Mouse (Mus musculus) CH12.LX (cell line): Measurements from ENCODE around the gene Frmd8. TPM values are rescaled to one million over a fixed set of nuclear protein-coding genes. Genes with fewer than 3 reads are reported as not detected.

Source experiments
- DNase-seq: peaks from one replicate; pipeline ENCODE4 v3.0.0-alpha.2; 2013; ENCODE audit errors: extremely low read depth
- H3K27ac ChIP-seq: 2 replicates; pipeline ENCODE4 v1.5.1; 2012; ENCODE audit warnings: low read depth, mild to moderate bottlenecking, control low read depth, moderate library complexity; ENCODE audit not compliant: insufficient read depth
- H3K27me3 ChIP-seq: replicated peaks from 2 replicates; pipeline ENCODE3; 2012; ENCODE audit warnings: inconsistent platforms
- H3K36me3 ChIP-seq, 2 experiments: replicated peaks in 1 of 2; 2 replicates each; pipeline versions ENCODE3 to v1.6.1; 2012; ENCODE audit warnings: inconsistent platforms in 1 of 2, low read length in 1 of 2, mild to moderate bottlenecking in 1 of 2, mixed read lengths in 1 of 2, moderate library complexity in 1 of 2; ENCODE audit not compliant: control insufficient read depth in 1 of 2, insufficient read depth in 1 of 2
- H3K4me1 ChIP-seq, 2 experiments: 2 replicates each; pipeline ENCODE4 v1.6.1; 2012; ENCODE audit warnings: inconsistent platforms in 1 of 2, moderate library complexity in 1 of 2; ENCODE audit not compliant: insufficient read depth in 2 of 2, control insufficient read depth in 1 of 2
- H3K4me2 ChIP-seq: 2 replicates; pipeline ENCODE4 v1.6.1; 2012; ENCODE audit warnings: low read depth, mild to moderate bottlenecking, control low read depth; ENCODE audit not compliant: poor library complexity, insufficient read depth, severe bottlenecking
- H3K4me3 ChIP-seq, 3 experiments: fragments of 150-350 bp in 1 of 3; sonication (generic) in 1 of 3; replicated peaks in 1 of 3; 2 replicates each; pipeline versions ENCODE3 to v1.5.1; 2011 to 2012; ENCODE audit warnings: low read depth in 2 of 3, low read length in 2 of 3, mild to moderate bottlenecking in 2 of 3, moderate library complexity in 2 of 3, control low read depth in 1 of 3, improper control_type of control experiment in 1 of 3, inconsistent platforms in 1 of 3, mixed read lengths in 1 of 3; ENCODE audit not compliant: poor library complexity in 1 of 3
- H3K79me2 ChIP-seq: replicated peaks from 2 replicates; pipeline ENCODE4 v1.6.1; 2012; ENCODE audit warnings: mild to moderate bottlenecking, moderate library complexity; ENCODE audit not compliant: control insufficient read depth, poor library complexity, insufficient read depth, severe bottlenecking; ENCODE audit errors: extremely low read depth
- H3K9ac ChIP-seq: 2 replicates; pipeline ENCODE4 v1.6.1; 2012; ENCODE audit warnings: low read depth, mild to moderate bottlenecking, control low read depth, moderate library complexity; ENCODE audit not compliant: insufficient read depth
- H3K9me3 ChIP-seq: replicated peaks from 2 replicates; pipeline ENCODE3; 2012; ENCODE audit warnings: low read length, inconsistent platforms, mixed read lengths
- BHLHE40 ChIP-seq: IDR thresholded peaks from 2 replicates; pipeline ENCODE4 v1.6.1; 2011; ENCODE audit warnings: mild to moderate bottlenecking, low read depth, low read length, improper control_type of control experiment
- E2F4 ChIP-seq: IDR thresholded peaks from 2 replicates; pipeline ENCODE4 v1.6.1; 2011; ENCODE audit warnings: low read depth, low read length, improper control_type of control experiment; ENCODE audit not compliant: insufficient replicate concordance
- EP300 ChIP-seq: IDR thresholded peaks from 2 replicates; pipeline ENCODE4 v1.6.1; 2011; ENCODE audit warnings: low read length, improper control_type of control experiment
- ETS1 ChIP-seq: conservative IDR thresholded peaks from 2 replicates; pipeline ENCODE4 v1.6.1; 2012; ENCODE audit warnings: low read depth, mild to moderate bottlenecking, inconsistent platforms, low read length, improper control_type of control experiment, moderate library complexity
- GABPA ChIP-seq: IDR thresholded peaks from 2 replicates; pipeline ENCODE4 v1.6.1; 2012; ENCODE audit warnings: low read depth, low read length, improper control_type of control experiment, inconsistent platforms; ENCODE audit not compliant: insufficient replicate concordance
- IRF4 ChIP-seq: IDR thresholded peaks from 2 replicates; pipeline ENCODE4 v1.6.1; 2014; ENCODE audit warnings: low read depth, mild to moderate bottlenecking, inconsistent platforms, low read length, improper control_type of control experiment
- JUN ChIP-seq: IDR thresholded peaks from 2 replicates; pipeline ENCODE4 v1.6.1; 2011; ENCODE audit warnings: low read depth, mild to moderate bottlenecking, low read length, improper control_type of control experiment, moderate library complexity; ENCODE audit not compliant: insufficient read depth
- JUND ChIP-seq: conservative IDR thresholded peaks from 2 replicates; pipeline ENCODE4 v1.6.1; 2011; ENCODE audit warnings: low read depth, low read length, improper control_type of control experiment
- KAT2A ChIP-seq: IDR thresholded peaks from 2 replicates; pipeline ENCODE4 v1.6.1; 2012; ENCODE audit warnings: low read length, improper control_type of control experiment, inconsistent platforms; ENCODE audit not compliant: insufficient replicate concordance
- MAZ ChIP-seq: IDR thresholded peaks from 2 replicates; pipeline ENCODE4 v1.6.1; 2012; ENCODE audit warnings: low read depth, mild to moderate bottlenecking, inconsistent platforms, low read length, improper control_type of control experiment, moderate library complexity
- MEF2A ChIP-seq: IDR thresholded peaks from 2 replicates; pipeline ENCODE4 v1.6.1; 2014; ENCODE audit warnings: low read depth, mild to moderate bottlenecking, inconsistent platforms, low read length, improper control_type of control experiment, borderline replicate concordance
- MXI1 ChIP-seq: IDR thresholded peaks from 2 replicates; pipeline ENCODE4 v1.6.1; 2011; ENCODE audit warnings: mild to moderate bottlenecking, low read depth, low read length, improper control_type of control experiment
- NELFE ChIP-seq: IDR thresholded peaks from 2 replicates; pipeline ENCODE4 v1.6.1; 2011; ENCODE audit warnings: low read depth, low read length, improper control_type of control experiment
- PAX5 ChIP-seq: IDR thresholded peaks from 2 replicates; pipeline ENCODE4 v1.6.1; 2012; ENCODE audit warnings: low read length, inconsistent platforms, mixed read lengths
- POLR2A ChIP-seq: IDR thresholded peaks from 2 replicates; pipeline ENCODE4 v1.6.1; 2011; ENCODE audit warnings: low read depth, mild to moderate bottlenecking, improper control_type of control experiment, low read length
- POLR2AphosphoS2 ChIP-seq: IDR thresholded peaks from 2 replicates; pipeline ENCODE4 v1.6.1; 2011; ENCODE audit warnings: low read depth, low read length, improper control_type of control experiment
- RCOR1 ChIP-seq: conservative IDR thresholded peaks from 2 replicates; pipeline ENCODE4 v1.6.1; 2012; ENCODE audit warnings: low read depth, mild to moderate bottlenecking, inconsistent platforms, low read length, improper control_type of control experiment
- SIN3A ChIP-seq: IDR thresholded peaks from 2 replicates; pipeline ENCODE4 v1.6.1; 2012; ENCODE audit warnings: low read length, improper control_type of control experiment, inconsistent platforms
- USF2 ChIP-seq: conservative IDR thresholded peaks from 2 replicates; pipeline ENCODE4 v1.6.1; 2011; ENCODE audit warnings: low read depth, low read length, improper control_type of control experiment
- ZKSCAN1 ChIP-seq: IDR thresholded peaks from 2 replicates; pipeline ENCODE4 v1.6.1; 2012; ENCODE audit warnings: low read depth, inconsistent platforms, low read length, improper control_type of control experiment, borderline replicate concordance
- ZMIZ1 ChIP-seq: IDR thresholded peaks from 2 replicates; pipeline ENCODE4 v1.6.1; 2012; ENCODE audit warnings: low read depth, mild to moderate bottlenecking, inconsistent platforms, low read length, improper control_type of control experiment
- ZNF384 ChIP-seq: IDR thresholded peaks from 2 replicates; pipeline ENCODE4 v1.6.1; 2012; ENCODE audit warnings: low read depth, low read length, improper control_type of control experiment, inconsistent platforms
- dilution Hi-C: fragments of 300-500 bp; cut with MboI; formaldehyde crosslinking; loops from 2 replicates; pipeline ENCODE4 v1.14.3; 2020; ENCODE audit warnings: low sequenced_read_pairs; ENCODE audit not compliant: extremely low pct_unique_long_range_greater_than_20kb, extremely low pct_ligation_motif_present
- in situ Hi-C: fragments of 300-500 bp; cut with MboI; formaldehyde crosslinking; loops from 3 replicates; pipeline ENCODE4 v1.14.3; 2019; ENCODE audit warnings: low sequenced_read_pairs, low pct_ligation_motif_present, low pct_unique_long_range_greater_than_20kb, mixed read lengths
- polyA plus RNA-seq: library from polyadenylated mRNA; unstranded; fragments of >175 nt; gene quantifications from 2 replicates; pipeline ENCODE4 v1.2.1, GENCODE M21; 2012; ENCODE audit warnings: low read depth; ENCODE audit not compliant: insufficient read length
- total RNA-seq, 2 experiments: library from RNA; depleted of rRNA; stranded (reverse); fragments of 300-350 nt in 1 of 2; fragments of >200 nt in 1 of 2; gene quantifications; 2 replicates each; pipeline ENCODE4 v1.2.3; 2012 to 2014

Gene Frmd8
- total and polyA plus RNA-seq, 3 experiments: 13.5 to 30.7 (median 25.2) TPM

DNA sequence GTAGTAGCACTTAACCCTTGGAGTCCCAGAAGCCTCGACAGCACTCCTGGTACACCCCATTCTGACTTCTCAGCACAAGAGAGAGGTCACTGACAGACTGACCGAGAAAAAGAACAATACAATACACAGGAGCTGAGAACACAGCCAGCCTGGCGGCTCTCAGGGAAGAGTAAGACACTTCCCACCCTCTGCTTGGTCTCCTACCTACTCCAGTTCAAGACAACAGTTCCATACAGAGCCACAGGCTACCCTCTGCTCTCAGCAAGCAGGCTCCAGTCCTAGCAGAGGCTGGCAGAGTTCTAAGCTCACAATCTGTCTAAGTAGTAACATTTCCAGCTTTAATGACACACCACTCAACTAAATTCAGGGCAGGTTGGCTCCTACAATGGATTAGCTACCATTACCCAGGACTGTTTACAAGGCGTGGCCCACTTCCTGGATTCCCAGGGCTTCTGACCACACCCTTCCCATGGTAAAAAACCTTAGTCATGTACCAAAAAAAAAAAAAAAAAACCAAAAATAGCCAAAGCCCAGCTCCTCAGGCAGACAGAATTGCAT, 33.6 kb downstream of the Frmd8 start (continued):
- TF ChIP-seq ZNF384 (peak; percentile 82), JUN (no peak), IRF4 (peak; percentile 40; the same call in 1 of the 2 replicates), POLR2AphosphoS2 (no peak; the same call in 1 of the 2 replicates), MXI1 (no peak; the same call in 1 of the 2 replicates), POLR2A (peak; percentile 62; the same call in 1 of the 2 replicates)

GRCm38 (mm10) chr19:5840890-5841388, 34.1 kb downstream of the Frmd8 start:
- in situ Hi-C loops: no loop called here
- H3K4me1 ChIP-seq: peaks cover 24 to 64% of the 10 kb centered on the region in 2 experiments

DNA sequence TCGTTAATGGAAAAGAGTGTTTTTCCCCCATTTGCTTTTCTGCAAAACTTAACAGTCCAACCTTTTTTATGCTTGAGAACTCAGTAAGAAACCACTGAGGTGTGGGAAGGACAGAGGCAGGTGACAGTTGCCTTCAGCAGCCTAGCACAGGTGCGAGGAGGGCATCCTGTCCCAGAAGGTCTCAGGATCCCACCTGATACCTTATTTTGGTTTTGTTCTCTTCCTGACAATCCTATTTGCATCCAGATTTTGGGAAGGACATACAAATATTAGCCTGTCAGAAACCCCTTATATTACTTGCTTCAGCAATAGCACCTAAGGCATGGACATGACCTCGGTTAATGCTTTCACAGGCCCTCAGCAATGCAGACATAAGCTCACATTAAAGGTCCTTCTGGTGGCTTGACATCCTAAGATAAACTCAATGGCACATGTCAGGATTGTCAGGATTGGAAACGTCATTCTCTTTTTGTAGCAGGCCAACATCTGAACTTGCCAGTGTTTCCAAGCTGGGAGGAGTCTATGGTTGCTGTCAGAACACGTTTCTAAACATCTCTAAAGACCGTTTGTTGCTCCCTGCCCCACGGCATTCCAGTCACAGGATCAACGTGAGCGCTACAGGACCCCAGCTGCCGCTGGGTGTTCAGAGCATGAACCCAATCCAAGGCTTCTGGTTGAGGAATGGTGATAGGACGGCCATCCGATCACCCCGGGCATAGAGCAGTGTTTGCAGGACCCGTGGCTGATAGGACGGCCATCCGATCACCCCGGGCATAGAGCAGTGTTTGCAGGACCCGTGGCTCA, 34.8 kb downstream of the Frmd8 start:
- peak overlapping the region; percentile 64 for H3K27ac ChIP-seq
- dilution Hi-C loops (no loop called here), in situ Hi-C loops (no loop called here)
- peak overlapping the region; percentile 99 for H3K9ac ChIP-seq
- no peaks in the 10 kb centered on the region for H3K27me3 ChIP-seq
- peak overlapping the region in 2 of 3 experiments; percentile 7 to 42 for H3K4me3 ChIP-seq
- H3K4me1 ChIP-seq: peaks cover 24 to 70% of the 10 kb centered on the region in 2 experiments
- H3K36me3 ChIP-seq: peaks cover 9 to 29% of the 10 kb centered on the region in 2 experiments
- TF ChIP-seq KAT2A (no peak), EP300 (peak; percentile 9; the same call in 1 of the 2 replicates), ETS1 (no peak), USF2 (no peak), ZKSCAN1 (no peak), NELFE (peak; percentile 29; the same call in 1 of the 2 replicates), RCOR1 (0 out of 2 replicates have a peak, but pooled peaks have one; percentile 13)
- DNase-seq: no peak
- peak overlapping the region; percentile 94 for H3K4me2 ChIP-seq
- H3K79me2 ChIP-seq: peaks cover 44% of the 10 kb centered on the region
- no peaks in the 10 kb centered on the region for H3K9me3 ChIP-seq

More at GRCm38 (mm10) chr19:5840890-5841388, 34.1 kb downstream of the Frmd8 start:
- H3K27me3 ChIP-seq: no peaks in the 10 kb centered on the region
- peaks cover 44% of the 10 kb centered on the region for H3K79me2 ChIP-seq
- dilution Hi-C loops: no loop called here
- H3K27ac ChIP-seq: peak overlapping the region; percentile 64
- H3K36me3 ChIP-seq: peaks cover 9 to 24% of the 10 kb centered on the region in 2 experiments
- H3K4me3 ChIP-seq: peak overlapping the region in 2 of 3 experiments; percentile 42 to 68
- peak overlapping the region; percentile 94 for H3K4me2 ChIP-seq
- TF ChIP-seq MEF2A (0 out of 2 replicates have a peak, but pooled peaks have one; percentile 40), E2F4 (no peak), JUND (no peak), MAZ (no peak), ZMIZ1 (no peak; the same call in 1 of the 2 replicates), BHLHE40 (peak; percentile 54; the same call in 1 of the 2 replicates), GABPA (no peak), JUN (no peak), MXI1 (no peak), RCOR1 (no peak), POLR2A (no peak), USF2 (no peak), SIN3A (0 out of 2 replicates have a peak, but pooled peaks have one; percentile 6), ZKSCAN1 (no peak), ZNF384 (peak; percentile 93), PAX5 (no peak)
- TF ChIP-seq, all 38 proteins: peak for 4
- no peak for DNase-seq
- Histone ChIP-seq H3K9me3 (no peaks in the 10 kb centered on the region), H3K9ac (peak overlapping the region; percentile 99)
